In genomic region chr4:108096345-108096744, GRCm38 (mm10) we compare ENCODE assay signal across 28 mouse cellular contexts. TPM values are rescaled to one million over a fixed set of nuclear protein-coding genes. Genes with fewer than 3 reads are reported as not detected.
DNase-seq lines count a peak whose midpoint lies in the region; ATAC-seq and TF ChIP-seq lines count a peak whose summit lies in the region.
"Had no signal": no experiment of that assay in that cellular context is flagged by ENCODE, and none has a peak within 500 bp of the region (broad histone marks: within the 10 kb centered on the region; RNA-seq: fewer than 3 reads in every experiment).

Gene Podn, minus strand, starts transcription at chr4:108096445.

- no peaks in the 10 kb centered on the region for H3K36me3 ChIP-seq in hindbrain, postnatal 0 days (ENCODE audit: insufficient read depth, low read length)
- H3K36me3 ChIP-seq: forebrain, embryonic 12.5 days; midbrain, embryonic 12.5 days; stomach, embryonic 15.5 days had no signal

- H3K9ac ChIP-seq in hindbrain, postnatal 0 days (replicated peaks; ENCODE audit: low read length), result no peak within 1 kb of the TSS
- H3K9ac ChIP-seq: embryonic facial prominence, embryonic 12.5 days; forebrain, embryonic 12.5 days; midbrain, embryonic 12.5 days; neural tube, embryonic 15.5 days; stomach, embryonic 15.5 days had no signal

- intact Hi-C loops in heart, postnatal 25 days (cut with DNase I), result no loop called here

- TF ChIP-seq CTCF in layer of hippocampus, adult 2 months (conservative IDR thresholded peaks at IDR 0.05), result no peak
- TF ChIP-seq CTCF in hindbrain, postnatal 0 days (IDR thresholded peaks at IDR 0.05; ENCODE audit: low read depth), result no peak

- H3K4me1 ChIP-seq in brown adipose tissue, adult 24 weeks (ENCODE audit: control insufficient read depth, insufficient read depth, insufficient read length, low read length), result no peaks in the 10 kb centered on the region
- H3K4me1 ChIP-seq in hindbrain, postnatal 0 days (ENCODE audit: insufficient read depth, low read length), result no peaks in the 10 kb centered on the region
- H3K4me1 ChIP-seq: embryonic facial prominence, embryonic 12.5 days; forebrain, embryonic 12.5 days; midbrain, embryonic 12.5 days; neural tube, embryonic 15.5 days; stomach, embryonic 15.5 days had no signal

- WGBS in hindbrain, postnatal 0 days, result 93% methylated on average over 4 of the region's 4 CpGs

- H3K4me2 ChIP-seq in hindbrain, postnatal 0 days (ENCODE audit: low read depth, low read length), result no peak within 1 kb of the TSS
- H3K4me2 ChIP-seq: embryonic facial prominence, embryonic 12.5 days; forebrain, embryonic 12.5 days; liver, embryonic 11.5 days; midbrain, embryonic 12.5 days; neural tube, embryonic 15.5 days; stomach, embryonic 15.5 days had no signal

- H3K4me3 ChIP-seq in layer of hippocampus, adult 2 months, result no peak within 1 kb of the TSS
- H3K4me3 ChIP-seq in brown adipose tissue, adult 24 weeks (ENCODE audit: insufficient read depth, low read depth, low read length), result no peak within 1 kb of the TSS
- no peak within 1 kb of the TSS for H3K4me3 ChIP-seq in hindbrain, postnatal 0 days (ENCODE audit: low read length)
- H3K4me3 ChIP-seq: embryonic facial prominence, embryonic 12.5 days; erythroblast, embryonic 14.5 days; forebrain, embryonic 12.5 days; midbrain, embryonic 12.5 days; neural tube, embryonic 15.5 days; stomach, embryonic 15.5 days had no signal

- no peaks in the 10 kb centered on the region for H3K9me3 ChIP-seq in hindbrain, postnatal 0 days (ENCODE audit: low read length)
- H3K9me3 ChIP-seq: embryonic facial prominence, embryonic 12.5 days; forebrain, embryonic 12.5 days; midbrain, embryonic 12.5 days; neural tube, embryonic 15.5 days; stomach, embryonic 15.5 days had no signal

- DNase-seq in heart, adult 11 months, result peak; percentile 63
- DNase-seq in heart, adult 9 months (ENCODE audit: low spot score in 2 of 2), result no peak
- no peak for DNase-seq in layer of hippocampus, adult 2 months (ENCODE audit: low spot score in 2 of 2)
- no peak for DNase-seq in layer of hippocampus, postnatal 36 days
- DNase-seq in heart, postnatal 25 days (ENCODE audit: low spot score), result no peak
- no peak for DNase-seq in hindbrain, postnatal 0 days (ENCODE audit: low spot score)
- DNase-seq in gastrocnemius, postnatal 25 days, result no peak
- DNase-seq: adrenal gland, postnatal 25 days; cerebellum, postnatal 10 days; kidney, postnatal 4 days; lung, adult 18-20 months; lung, postnatal 14 days; right cerebral cortex, adult 18-20 months; right cerebral cortex, postnatal 4 days; thymus, postnatal 36 days had no signal

- no peak for ATAC-seq in hindbrain, postnatal 0 days
- ATAC-seq: hindbrain, embryonic 16.5 days; intestine, embryonic 16.5 days had no signal

- no peaks in the 10 kb centered on the region for H3K27me3 ChIP-seq in hindbrain, postnatal 0 days (ENCODE audit: insufficient read depth, low read length)
- H3K27me3 ChIP-seq: embryonic facial prominence, embryonic 12.5 days; forebrain, embryonic 12.5 days; midbrain, embryonic 12.5 days; neural tube, embryonic 15.5 days; stomach, embryonic 15.5 days had no signal

- no peak within 1 kb of the TSS for H3K27ac ChIP-seq in layer of hippocampus, adult 2 months
- no peak within 1 kb of the TSS; the same call in 1 of the 2 replicates for H3K27ac ChIP-seq in brown adipose tissue, adult 24 weeks (replicated peaks; ENCODE audit: low read depth, low read length)
- no peak within 1 kb of the TSS for H3K27ac ChIP-seq in hindbrain, postnatal 0 days
- H3K27ac ChIP-seq: embryonic facial prominence, embryonic 12.5 days; forebrain, embryonic 12.5 days; midbrain, embryonic 12.5 days; neural tube, embryonic 15.5 days; stomach, embryonic 15.5 days had no signal

RNA-seq across cellular contexts. Expression of gene Podn, which starts in this region (rescaled TPM):
- 10 to 100 TPM; 10.2 to 10.4 TPM for total RNA-seq in layer of hippocampus, adult 2 months (2021)
- total RNA-seq in layer of hippocampus, postnatal 36 days (2021), result 1 to 10 TPM; 8.7 TPM
- polyA plus RNA-seq in brown adipose tissue, adult 24 weeks (2012; ENCODE audit: insufficient read depth, insufficient read length, missing spikeins), result 11.4 and 19.9 TPM in 2 replicates
- 10 to 100 TPM; 32.3 to 32.6 TPM for total RNA-seq in heart, postnatal 25 days (2021)
- 2.5 and 4.0 TPM in 2 replicates for total RNA-seq in hindbrain, postnatal 0 days (2014; rRNA removed)
- polyA plus RNA-seq in hindbrain, postnatal 0 days (2015; fragmentation: Nextera tagmentation; extraction: Ambion mirVana), result 0.74 and 1.2 TPM in 2 replicates
- total RNA-seq in gastrocnemius, postnatal 25 days (2021), result 10 to 100 TPM in 1 of 2 experiments, 1 to 10 TPM in 1; 7.2 to 12.6 TPM
- total RNA-seq: granulocyte monocyte progenitor cell, adult 5-6 weeks; hematopoietic stem cell, adult 5-6 weeks; megakaryocyte, adult 5-6 weeks had no signal
